Mouse (Mus musculus): Measurements from ENCODE around the gene Crygs. TPM values are rescaled to one million over a fixed set of nuclear protein-coding genes. Genes with fewer than 3 reads are reported as not detected.

The Crygs gene
- polyA plus RNA-seq (2015; fragmentation: Nextera tagmentation; extraction: Ambion mirVana) = 0.36 TPM in 1 of 2 replicates, not detected in the other

GRCm38 (mm10) chr16:22811477-22811876, at the start of gene Crygs:
Crygs (minus strand) TSS chr16:22811577.

GRCm38 (mm10) chr16:22857431-22858113, 46.2 kb upstream of the Crygs start, which contains the start of the genes Tbccd1 and Dnajb11:
Tbccd1 (minus strand) TSS chr16:22857669.
Dnajb11 (plus strand) TSS chr16:22857845.

Other genes starting within 250 kb of the Crygs start
- gene Dgkg, start 154.4 kb downstream of the Crygs start, polyA plus RNA-seq (2015; fragmentation: Nextera tagmentation; extraction: Ambion mirVana) = 9.9 and 10.8 TPM in 2 replicates
- 16.4 and 16.7 TPM in 2 replicates for gene Tbccd1, start 46.1 kb upstream of the Crygs start, polyA plus RNA-seq (2015; fragmentation: Nextera tagmentation; extraction: Ambion mirVana)
- 86.0 and 92.5 TPM in 2 replicates for gene Dnajb11, start 46.3 kb upstream of the Crygs start, polyA plus RNA-seq (2015; fragmentation: Nextera tagmentation; extraction: Ambion mirVana)
- gene Ahsg, start 79.7 kb upstream of the Crygs start, polyA plus RNA-seq (2015; fragmentation: Nextera tagmentation; extraction: Ambion mirVana) = 1.2 and 3.1 TPM in 2 replicates
- gene Fetub, start 106.8 kb upstream of the Crygs start, polyA plus RNA-seq (2015; fragmentation: Nextera tagmentation; extraction: Ambion mirVana) = 0.31 TPM in 1 of 2 replicates, not detected in the other
- gene Hrg, start 139.5 kb upstream of the Crygs start, polyA plus RNA-seq (2015; fragmentation: Nextera tagmentation; extraction: Ambion mirVana) = 0.12 and 0.18 TPM in 2 replicates
- 0.72 and 1.9 TPM in 2 replicates for gene Kng2, start 217.9 kb upstream of the Crygs start, polyA plus RNA-seq (2015; fragmentation: Nextera tagmentation; extraction: Ambion mirVana)
- gene Kng1, start 246.3 kb upstream of the Crygs start, polyA plus RNA-seq (2015; fragmentation: Nextera tagmentation; extraction: Ambion mirVana) = 0.25 and 0.62 TPM in 2 replicates

Measured in neural tube, postnatal 0 days (tissue).